Mouse (Mus musculus): ENCODE measurements around the gene Mesp1. TPM values are rescaled to one million over a fixed set of nuclear protein-coding genes. Genes with fewer than 3 reads are reported as not detected.

The Mesp1 gene
- polyA plus RNA-seq (2015; fragmentation: Nextera tagmentation; extraction: Ambion mirVana): 0.14 TPM in 1 of 2 replicates, not detected in the other

GRCm38 (mm10) chr7:79793688-79794087 is at the start of gene Mesp1:
Gene Mesp1, minus strand, starts transcription at chr7:79793788.
- Histone ChIP-seq H3K4me1 (replicated peaks) (peaks cover 16% of the 10 kb centered on the region), H3K27me3 (peaks cover 74% of the 10 kb centered on the region), H3K9ac (peak within 1 kb of the TSS; percentile 46), H3K4me3 (peak within 1 kb of the TSS; percentile 48), H3K4me2 (peak within 1 kb of the TSS; percentile 80), H3K36me3 (no peaks in the 10 kb centered on the region), H3K27ac (no peak within 1 kb of the TSS), H3K9me3 (replicated peaks) (no peaks in the 10 kb centered on the region)
- ATAC-seq (replicated peaks; ENCODE audit: insufficient number of reproducible peaks, insufficient read depth, low FRiP score, low read depth): no peak
- 73% methylated on average over 6 of the region's 6 CpGs for WGBS

- peaks cover 12% of the 10 kb centered on the region for H3K4me1 ChIP-seq (replicated peaks)
- WGBS: 61% methylated on average over 7 of the region's 7 CpGs
- peaks cover 4% of the 10 kb centered on the region for H3K27me3 ChIP-seq
- no peak overlapping the region for H3K4me3 ChIP-seq
- H3K9me3 ChIP-seq (replicated peaks): no peaks in the 10 kb centered on the region
- ATAC-seq (replicated peaks; ENCODE audit: insufficient number of reproducible peaks, insufficient read depth, low FRiP score, low read depth): no peak
- no peak overlapping the region for H3K4me2 ChIP-seq
- H3K9ac ChIP-seq: no peak overlapping the region
- H3K36me3 ChIP-seq: no peaks in the 10 kb centered on the region
- no peak overlapping the region for H3K27ac ChIP-seq
These were observed 48.6 kb upstream of the Mesp1 start for GRCm38 (mm10) chr7:79842163-79842562.

- ATAC-seq (replicated peaks; ENCODE audit: insufficient number of reproducible peaks, insufficient read depth, low FRiP score, low read depth): no peak
- no peak overlapping the region for H3K4me3 ChIP-seq
These were observed 43.7 kb upstream of the Mesp1 start for GRCm38 (mm10) chr7:79837247-79837646.

GRCm38 (mm10) chr7:79835196-79835595 is 41.6 kb upstream of the Mesp1 start:
- no peak for ATAC-seq (replicated peaks; ENCODE audit: insufficient number of reproducible peaks, insufficient read depth, low FRiP score, low read depth)
- Histone ChIP-seq H3K27ac (no peak overlapping the region), H3K9me3 (replicated peaks) (no peaks in the 10 kb centered on the region), H3K9ac (no peak overlapping the region), H3K36me3 (no peaks in the 10 kb centered on the region), H3K4me3 (no peak overlapping the region), H3K4me2 (no peak overlapping the region), H3K27me3 (no peaks in the 10 kb centered on the region), H3K4me1 (replicated peaks) (no peaks in the 10 kb centered on the region)
- 89% methylated on average over 6 of the region's 6 CpGs for WGBS

More at GRCm38 (mm10) chr7:79837247-79837646, 43.7 kb upstream of the Mesp1 start:
- H3K9me3 ChIP-seq (replicated peaks): no peaks in the 10 kb centered on the region
- H3K4me1 ChIP-seq (replicated peaks): no peaks in the 10 kb centered on the region
- H3K27ac ChIP-seq: no peak overlapping the region
- no peak overlapping the region for H3K4me2 ChIP-seq
- 50% methylated on average over 2 of the region's 2 CpGs for WGBS
- H3K27me3 ChIP-seq: no peaks in the 10 kb centered on the region
- no peak overlapping the region for H3K9ac ChIP-seq
- H3K36me3 ChIP-seq: no peaks in the 10 kb centered on the region

- no peaks in the 10 kb centered on the region for H3K9me3 ChIP-seq (replicated peaks)
- no peaks in the 10 kb centered on the region for H3K4me1 ChIP-seq (replicated peaks)
- H3K4me2 ChIP-seq: no peak overlapping the region
- no peaks in the 10 kb centered on the region for H3K36me3 ChIP-seq
- H3K27ac ChIP-seq: no peak overlapping the region
- ATAC-seq (replicated peaks; ENCODE audit: insufficient number of reproducible peaks, insufficient read depth, low FRiP score, low read depth): no peak
- H3K4me3 ChIP-seq: no peak overlapping the region
- H3K9ac ChIP-seq: no peak overlapping the region
- no peaks in the 10 kb centered on the region for H3K27me3 ChIP-seq
These were observed 39.4 kb upstream of the Mesp1 start for GRCm38 (mm10) chr7:79832980-79833379.

- no peaks in the 10 kb centered on the region for H3K27me3 ChIP-seq
- WGBS: 43% methylated on average over 6 of the region's 6 CpGs
- no peak overlapping the region for H3K4me3 ChIP-seq
- H3K9ac ChIP-seq: no peak overlapping the region
- H3K36me3 ChIP-seq: no peaks in the 10 kb centered on the region
- no peak overlapping the region for H3K4me2 ChIP-seq
- ATAC-seq (replicated peaks; ENCODE audit: insufficient number of reproducible peaks, insufficient read depth, low FRiP score, low read depth): no peak; the same call in 1 of the 2 replicates
- H3K4me1 ChIP-seq (replicated peaks): no peaks in the 10 kb centered on the region
- H3K27ac ChIP-seq: peak overlapping the region; percentile 21
- H3K9me3 ChIP-seq (replicated peaks): no peaks in the 10 kb centered on the region
These were observed 38.0 kb upstream of the Mesp1 start for GRCm38 (mm10) chr7:79831585-79831984.

- Histone ChIP-seq H3K4me1 (replicated peaks) (no peaks in the 10 kb centered on the region), H3K4me3 (no peak overlapping the region), H3K9ac (no peak overlapping the region), H3K36me3 (no peaks in the 10 kb centered on the region), H3K27me3 (no peaks in the 10 kb centered on the region), H3K9me3 (replicated peaks) (no peaks in the 10 kb centered on the region), H3K4me2 (no peak overlapping the region), H3K27ac (peak overlapping the region; percentile 21)
- 61% methylated on average over 6 of the region's 6 CpGs for WGBS
- ATAC-seq (replicated peaks; ENCODE audit: insufficient number of reproducible peaks, insufficient read depth, low FRiP score, low read depth): 0 out of 2 replicates have a peak, but pooled peaks have one; percentile 52
These were observed 37.6 kb upstream of the Mesp1 start for GRCm38 (mm10) chr7:79831145-79831544.

- no peaks in the 10 kb centered on the region; the same call in 1 of the 2 replicates for H3K9me3 ChIP-seq (replicated peaks)
- no peak for ATAC-seq (replicated peaks; ENCODE audit: insufficient number of reproducible peaks, insufficient read depth, low FRiP score, low read depth)
- H3K36me3 ChIP-seq: no peaks in the 10 kb centered on the region
- H3K27me3 ChIP-seq: no peaks in the 10 kb centered on the region
- H3K4me2 ChIP-seq: no peak overlapping the region
- no peaks in the 10 kb centered on the region for H3K4me1 ChIP-seq (replicated peaks)
- WGBS: 79% methylated on average over 3 of the region's 3 CpGs
- H3K9ac ChIP-seq: no peak overlapping the region
- no peak overlapping the region for H3K4me3 ChIP-seq
- no peak overlapping the region for H3K27ac ChIP-seq
These were observed 34.8 kb upstream of the Mesp1 start for GRCm38 (mm10) chr7:79828341-79828740.

- H3K9ac ChIP-seq: no peak overlapping the region
- H3K27me3 ChIP-seq: peaks cover 4% of the 10 kb centered on the region; the same call in 1 of the 2 replicates
- no peaks in the 10 kb centered on the region for H3K36me3 ChIP-seq
- H3K9me3 ChIP-seq (replicated peaks): no peaks in the 10 kb centered on the region; the same call in 1 of the 2 replicates
- peaks cover 20% of the 10 kb centered on the region for H3K4me1 ChIP-seq (replicated peaks)
- H3K4me3 ChIP-seq: no peak overlapping the region
- no peak for ATAC-seq (replicated peaks; ENCODE audit: insufficient number of reproducible peaks, insufficient read depth, low FRiP score, low read depth)
- 78% methylated on average over 12 of the region's 12 CpGs for WGBS
- H3K27ac ChIP-seq: no peak overlapping the region
- no peak overlapping the region for H3K4me2 ChIP-seq
These were observed 28.6 kb upstream of the Mesp1 start for GRCm38 (mm10) chr7:79822092-79822695.

GRCm38 (mm10) chr7:79819996-79820395 is 26.4 kb upstream of the Mesp1 start:
- WGBS: 54% methylated on average over 11 of the region's 11 CpGs
- no peaks in the 10 kb centered on the region for H3K36me3 ChIP-seq
- peaks cover 20% of the 10 kb centered on the region for H3K4me1 ChIP-seq (replicated peaks)
- no peaks in the 10 kb centered on the region; the same call in 1 of the 2 replicates for H3K9me3 ChIP-seq (replicated peaks)
- no peak overlapping the region for H3K4me2 ChIP-seq
- no peak for ATAC-seq (replicated peaks; ENCODE audit: insufficient number of reproducible peaks, insufficient read depth, low FRiP score, low read depth)
- H3K27ac ChIP-seq: no peak overlapping the region
- H3K27me3 ChIP-seq: peaks cover 11% of the 10 kb centered on the region; the same call in 1 of the 2 replicates
- H3K9ac ChIP-seq: no peak overlapping the region
- H3K4me3 ChIP-seq: no peak overlapping the region

- no peak overlapping the region for H3K4me3 ChIP-seq
- no peak; the same call in 1 of the 2 replicates for ATAC-seq (replicated peaks; ENCODE audit: insufficient number of reproducible peaks, insufficient read depth, low FRiP score, low read depth)
- H3K27me3 ChIP-seq: peaks cover 11% of the 10 kb centered on the region; the same call in 1 of the 2 replicates
- no peaks in the 10 kb centered on the region for H3K36me3 ChIP-seq
- 17% methylated on average over 4 of the region's 4 CpGs for WGBS
- no peak overlapping the region for H3K4me2 ChIP-seq
- H3K9ac ChIP-seq: no peak overlapping the region
- no peaks in the 10 kb centered on the region; the same call in 1 of the 2 replicates for H3K9me3 ChIP-seq (replicated peaks)
- no peak overlapping the region for H3K27ac ChIP-seq
- peaks cover 20% of the 10 kb centered on the region for H3K4me1 ChIP-seq (replicated peaks)
These were observed 25.9 kb upstream of the Mesp1 start for GRCm38 (mm10) chr7:79819515-79819914.

GRCm38 (mm10) chr7:79818321-79818720 is 24.7 kb upstream of the Mesp1 start:
- Histone ChIP-seq H3K9ac (no peak overlapping the region), H3K4me1 (replicated peaks) (peaks cover 20% of the 10 kb centered on the region), H3K9me3 (replicated peaks) (no peaks in the 10 kb centered on the region), H3K27me3 (peaks cover 11% of the 10 kb centered on the region; the same call in 1 of the 2 replicates), H3K4me3 (no peak overlapping the region), H3K4me2 (no peak overlapping the region), H3K36me3 (no peaks in the 10 kb centered on the region), H3K27ac (no peak overlapping the region)
- 10% methylated on average over 6 of the region's 6 CpGs for WGBS
- no peak for ATAC-seq (replicated peaks; ENCODE audit: insufficient number of reproducible peaks, insufficient read depth, low FRiP score, low read depth)
